Mouse (Mus musculus) lung, postnatal 25 days (tissue): Measurements from ENCODE around the gene Hist1h2bh.
"Not testable (repeated sequence)": the region's sequence is repeated elsewhere in the genome, so short reads cannot be mapped to it uniquely, and the experiment has no call there.

Source experiments
- DNase-seq: peaks from one replicate; pipeline ENCODE4 v3.0.0; 2022; ENCODE audit warnings: low spot score

Gene Hist1h2bh

DNA sequence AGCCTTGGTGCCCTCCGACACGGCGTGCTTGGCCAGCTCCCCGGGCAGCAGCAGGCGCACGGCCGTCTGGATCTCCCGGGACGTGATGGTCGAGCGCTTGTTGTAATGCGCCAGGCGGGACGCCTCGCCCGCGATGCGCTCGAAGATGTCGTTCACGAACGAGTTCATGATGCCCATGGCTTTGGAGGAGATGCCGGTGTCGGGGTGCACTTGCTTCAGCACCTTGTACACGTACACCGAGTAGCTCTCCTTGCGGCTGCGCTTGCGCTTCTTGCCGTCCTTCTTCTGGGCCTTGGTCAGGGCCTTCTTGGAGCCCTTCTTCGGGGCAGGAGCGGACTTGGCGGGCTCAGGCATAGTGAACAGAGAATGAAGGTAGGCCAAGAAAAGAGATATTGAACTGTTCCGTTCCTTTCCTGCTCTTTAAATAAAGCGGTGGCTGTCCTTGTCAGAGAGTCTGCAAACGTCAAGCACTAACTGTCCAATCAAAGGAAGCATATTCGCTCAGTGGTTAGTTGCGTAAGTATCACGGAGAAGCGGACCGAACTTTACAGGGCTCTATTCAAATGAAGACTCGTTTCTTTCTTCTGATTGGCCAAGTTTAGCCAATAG is at the start of gene Hist1h2bh:
Gene Hist1h2bh (minus strand): TSS at position 394 of the 609 bp plus-strand sequence.
- peak; percentile 93 for DNase-seq

DNA sequence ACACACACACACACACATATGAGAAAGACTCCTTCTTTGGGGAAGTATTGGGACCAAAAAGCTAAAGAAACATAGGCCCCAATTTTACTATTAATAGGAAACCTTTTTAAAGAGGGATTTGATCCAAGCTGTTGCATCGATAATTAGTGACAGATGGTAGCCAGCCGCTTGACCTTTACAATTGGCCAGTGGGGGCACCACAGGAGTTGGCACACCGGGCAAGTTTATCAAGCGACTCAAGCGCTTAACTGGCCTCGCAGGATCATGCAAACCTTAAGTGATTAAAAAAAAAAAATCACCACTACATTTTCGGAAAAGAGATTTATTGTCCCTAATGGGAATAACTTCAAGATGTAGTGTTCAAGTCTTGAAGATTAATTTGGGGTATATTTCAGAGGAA is 49.4 kb upstream of the Hist1h2bh start:
- no peak for DNase-seq

DNA sequence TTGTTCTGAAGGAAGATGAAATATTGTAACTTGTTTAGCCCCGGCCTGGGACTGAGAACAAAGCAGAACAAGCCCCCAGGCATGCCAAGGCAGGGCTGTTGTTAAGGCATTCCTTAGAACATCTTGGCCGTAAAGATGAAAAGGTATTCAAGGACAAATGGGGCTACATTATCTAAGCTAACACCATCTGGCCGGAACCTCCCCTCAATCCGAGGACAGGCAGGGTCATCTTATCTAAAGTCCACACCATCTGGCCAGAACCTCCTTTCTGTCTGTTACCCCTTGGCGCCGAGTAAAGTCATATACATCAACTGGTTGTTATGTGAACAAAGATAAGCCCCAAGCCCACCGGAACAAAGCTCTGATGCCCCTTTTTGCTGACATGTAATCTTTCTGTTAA is 48.7 kb upstream of the Hist1h2bh start:
- not testable (repeated sequence) for DNase-seq

DNA sequence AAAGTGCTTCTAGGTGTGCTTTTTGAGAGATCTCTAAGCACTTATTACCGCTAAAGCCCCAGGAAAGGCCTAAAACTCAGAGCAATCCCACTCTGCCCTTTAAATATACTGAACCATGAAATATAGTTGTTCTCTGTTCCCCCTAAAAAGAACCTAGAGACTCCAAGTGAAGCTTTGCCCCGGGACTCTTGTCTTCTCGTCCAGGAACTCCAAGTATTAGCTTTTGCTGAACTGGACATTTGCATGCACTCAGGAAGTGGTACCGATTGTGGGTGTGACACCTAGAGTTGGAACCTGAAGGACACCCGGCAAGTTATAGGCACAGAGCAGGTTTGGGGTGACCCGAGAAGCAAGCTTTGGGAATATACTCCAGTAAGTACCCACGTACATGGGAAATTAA is 48.0 kb upstream of the Hist1h2bh start:
- DNase-seq, result no peak

DNA sequence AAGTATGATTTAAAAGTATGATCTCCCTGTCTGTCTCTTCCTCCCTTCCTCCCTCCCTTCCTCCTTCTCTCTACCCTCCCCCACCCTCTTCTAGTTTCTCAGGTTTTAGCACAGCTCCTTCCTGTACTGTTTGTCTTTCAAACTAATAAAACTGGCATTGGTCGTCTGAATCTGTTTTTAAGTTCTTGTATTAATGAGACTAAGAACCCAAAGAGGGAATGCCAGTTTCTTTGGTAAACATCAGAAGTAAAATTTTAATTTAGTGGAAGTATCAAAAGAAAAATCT is 43.7 kb upstream of the Hist1h2bh start:
- no peak for DNase-seq

DNA sequence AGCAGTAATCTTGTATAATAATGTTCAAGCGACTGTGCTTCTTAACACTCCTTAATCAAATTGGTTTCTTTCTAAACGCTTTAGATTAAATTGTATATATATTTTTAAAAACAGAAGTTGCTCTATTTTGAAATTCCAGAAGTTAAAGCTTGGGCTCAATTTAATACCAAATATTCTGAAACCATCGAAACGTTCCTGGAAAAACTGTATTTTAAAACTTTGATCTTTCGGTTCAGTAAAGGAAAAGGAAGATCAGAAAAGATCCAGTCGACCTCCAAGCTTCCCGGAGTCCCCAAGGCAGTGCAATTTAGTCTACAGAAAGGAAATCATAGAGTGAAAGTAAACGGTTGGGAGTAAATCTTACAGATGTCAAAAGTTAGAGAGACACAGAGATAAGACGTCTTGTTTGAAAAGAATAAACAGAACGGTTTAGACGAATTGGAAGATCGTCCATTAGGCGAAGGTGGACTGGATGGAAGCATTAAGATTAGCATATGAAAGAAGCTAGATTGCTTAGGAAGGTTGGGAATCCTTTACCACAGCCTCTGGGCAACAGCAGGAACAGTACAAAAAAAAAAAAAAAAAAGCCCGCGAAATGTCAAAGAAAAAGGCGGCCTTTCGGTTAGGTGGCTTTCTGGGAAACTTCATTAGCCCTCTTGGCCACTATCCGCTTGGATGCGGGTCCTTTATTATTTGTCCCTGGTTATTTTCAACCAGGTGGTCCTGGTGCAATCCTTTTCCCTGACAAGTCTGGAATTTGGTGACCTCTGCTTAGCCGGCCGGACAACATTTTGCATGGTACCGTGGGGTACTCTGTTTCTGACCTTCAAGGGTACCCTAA is 43.1 kb upstream of the Hist1h2bh start:
- no peak for DNase-seq

DNA sequence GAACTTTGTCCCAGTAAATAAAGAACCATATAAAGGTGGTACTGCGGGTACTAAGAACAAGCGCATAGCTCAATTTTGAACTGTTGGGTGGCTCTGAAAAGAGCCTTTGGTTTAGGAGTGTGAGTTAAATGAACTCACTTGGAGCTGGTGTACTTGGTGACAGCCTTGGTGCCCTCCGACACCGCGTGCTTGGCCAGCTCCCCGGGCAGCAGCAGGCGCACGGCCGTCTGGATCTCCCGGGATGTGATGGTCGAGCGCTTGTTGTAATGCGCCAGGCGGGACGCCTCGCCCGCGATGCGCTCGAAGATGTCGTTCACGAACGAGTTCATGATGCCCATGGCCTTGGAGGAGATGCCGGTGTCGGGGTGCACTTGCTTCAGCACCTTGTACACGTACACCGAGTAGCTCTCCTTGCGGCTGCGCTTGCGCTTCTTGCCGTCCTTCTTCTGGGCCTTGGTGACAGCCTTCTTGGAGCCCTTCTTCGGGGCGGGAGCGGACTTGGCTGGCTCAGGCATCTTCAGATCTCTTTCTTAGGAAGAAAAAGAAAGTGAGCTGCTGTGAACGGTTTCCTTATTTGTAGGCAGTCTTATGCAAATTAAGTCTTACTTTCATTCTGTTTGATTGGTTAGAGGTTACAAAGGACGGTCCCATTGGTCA is 42.4 kb upstream of the Hist1h2bh start:
- peak; percentile 93 for DNase-seq

DNA sequence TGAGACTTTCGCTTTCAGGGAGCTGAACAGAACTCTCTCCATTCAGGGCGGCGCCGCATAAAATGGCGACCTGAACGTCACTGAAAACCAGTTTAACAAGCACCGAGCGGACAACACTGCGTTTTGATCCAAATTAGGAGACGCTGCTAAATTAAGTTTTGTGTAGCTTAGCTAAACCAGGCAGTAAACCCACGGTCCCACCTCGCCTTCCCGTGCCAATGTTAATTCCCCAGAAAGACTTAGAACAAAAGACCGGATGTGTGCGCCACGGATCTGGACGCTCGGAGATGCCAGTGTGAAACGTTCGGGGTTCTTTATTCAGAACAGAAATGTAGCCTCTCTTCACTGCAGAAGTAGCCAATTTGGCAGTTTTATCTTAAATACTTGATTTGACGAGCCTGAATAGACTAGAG is 41.8 kb upstream of the Hist1h2bh start:
- DNase-seq, result peak; percentile 84

DNA sequence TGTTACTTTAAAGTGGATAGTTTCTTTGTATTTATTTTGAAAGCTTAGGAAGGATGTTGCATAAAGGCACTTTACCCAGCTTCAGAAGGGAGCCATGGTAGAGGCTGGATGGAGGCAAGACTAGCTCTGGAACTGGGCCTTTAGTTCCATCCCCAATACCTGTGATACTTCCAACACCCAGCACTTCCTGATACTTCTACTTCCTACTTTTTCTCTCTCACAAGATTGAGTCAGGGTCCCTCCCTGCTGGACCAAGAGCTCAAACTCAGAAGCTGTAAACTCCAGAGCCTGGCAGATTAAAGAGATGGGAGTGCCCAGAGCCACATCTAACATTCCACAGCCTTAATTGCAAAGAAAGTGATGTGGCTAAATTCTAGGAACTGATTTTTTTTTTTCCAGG is 41.1 kb upstream of the Hist1h2bh start:
- DNase-seq, result no peak

DNA sequence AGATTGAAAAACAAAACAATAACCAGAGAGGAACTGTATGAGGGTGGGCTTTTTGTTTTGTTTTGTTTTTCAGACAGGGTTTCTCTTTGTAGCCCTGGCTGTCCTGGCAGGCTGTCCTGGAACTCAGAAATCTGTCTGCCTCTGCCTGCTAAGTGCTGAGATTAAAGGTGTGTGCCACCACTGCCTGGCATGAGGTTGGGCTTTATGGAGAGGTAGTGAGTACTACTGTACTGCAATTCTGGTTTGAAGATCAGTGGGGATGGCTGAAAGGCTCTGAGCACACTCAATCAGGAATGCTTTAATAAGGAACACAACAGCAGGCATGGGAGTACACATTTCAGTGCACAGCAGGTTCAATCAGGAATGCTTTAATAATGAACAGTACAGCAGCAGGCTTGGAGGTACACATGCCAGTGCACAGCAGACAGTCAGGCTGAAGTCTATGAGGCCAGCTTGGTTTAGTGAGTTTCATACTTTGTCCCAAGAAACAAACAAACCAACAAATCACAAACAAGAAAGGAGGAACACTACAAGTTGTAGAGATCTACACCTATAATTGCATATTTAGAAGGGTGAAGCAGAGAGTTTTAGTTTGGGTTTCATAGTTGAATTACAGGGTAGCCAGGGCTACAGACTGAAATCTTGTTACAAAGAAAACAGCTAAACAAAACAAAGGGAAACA is 40.3 kb upstream of the Hist1h2bh start:
- DNase-seq, result no peak

DNA sequence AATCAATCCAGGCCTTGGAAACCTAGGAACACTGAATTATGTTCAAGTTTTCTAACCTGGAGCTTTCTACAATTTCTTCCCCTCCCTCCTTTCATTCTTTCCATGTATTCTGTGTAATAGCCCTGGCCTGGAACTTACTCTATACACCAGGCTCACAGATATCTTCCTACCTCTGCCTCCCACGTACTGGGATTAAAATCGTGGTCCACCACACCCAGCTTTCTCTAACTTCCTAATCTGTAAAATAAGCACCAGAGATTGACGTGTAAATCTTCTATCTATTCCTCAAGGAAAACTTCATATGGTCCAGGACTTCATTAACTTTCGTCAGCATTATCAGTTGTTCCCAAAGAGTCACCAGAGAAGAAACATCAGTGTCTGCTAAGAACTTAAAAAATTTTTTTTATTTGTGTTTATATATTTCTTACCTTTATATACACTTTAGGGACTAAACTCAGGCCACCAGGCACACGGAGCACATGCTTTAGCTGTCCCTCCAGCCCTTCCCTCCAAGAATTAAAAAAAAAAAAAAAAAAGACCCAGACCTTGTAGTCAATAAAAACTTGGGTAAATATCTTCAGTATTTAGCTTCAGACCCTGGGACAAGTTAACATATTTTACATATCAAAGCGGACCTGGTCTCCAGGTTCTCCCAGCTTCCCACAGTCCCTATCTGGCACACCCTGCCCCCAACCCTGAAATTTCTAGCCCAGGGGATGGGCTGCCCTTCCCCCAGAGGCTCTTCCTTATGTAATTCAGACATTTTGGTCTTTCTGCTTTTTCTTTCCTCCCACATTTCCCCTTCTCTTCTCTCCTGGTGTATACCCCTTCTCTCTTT is 39.2 kb upstream of the Hist1h2bh start:
- no peak for DNase-seq

DNA sequence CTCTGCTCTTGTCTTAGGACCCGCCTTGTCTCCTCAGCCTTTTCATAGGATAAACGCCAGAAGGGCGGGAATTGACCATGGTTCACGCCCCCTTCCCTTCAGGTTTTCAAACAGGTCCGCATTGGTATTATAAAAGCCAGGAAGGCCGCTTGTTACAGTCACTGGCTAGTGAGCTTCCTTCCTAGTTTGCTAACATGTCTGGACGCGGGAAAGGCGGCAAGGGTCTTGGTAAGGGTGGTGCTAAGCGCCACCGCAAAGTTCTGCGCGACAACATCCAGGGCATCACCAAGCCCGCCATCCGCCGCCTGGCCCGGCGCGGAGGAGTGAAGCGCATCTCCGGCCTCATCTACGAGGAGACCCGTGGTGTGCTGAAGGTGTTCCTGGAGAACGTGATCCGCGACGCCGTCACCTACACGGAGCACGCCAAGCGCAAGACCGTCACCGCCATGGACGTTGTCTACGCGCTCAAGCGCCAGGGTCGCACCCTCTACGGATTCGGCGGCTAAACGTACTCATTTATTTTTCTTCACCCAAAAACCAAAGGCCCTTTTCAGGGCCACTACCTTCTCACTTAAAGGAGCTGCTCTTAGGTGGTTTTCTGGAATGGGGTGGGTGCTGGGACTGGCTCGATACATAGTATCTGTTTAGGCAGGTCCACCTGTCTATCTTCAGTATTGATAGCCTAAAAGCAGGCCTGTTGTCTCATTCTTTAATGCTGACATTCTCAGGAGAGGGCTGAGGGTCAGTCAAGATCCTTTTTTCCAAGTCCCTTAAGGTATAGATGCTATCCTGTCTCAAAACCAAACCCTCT is 38.4 kb upstream of the Hist1h2bh start, which contains the start of gene Hist1h4d:
Gene Hist1h4d (plus strand): TSS at position 191 of the 811 bp plus-strand sequence.
- peak; percentile 99 for DNase-seq

DNA sequence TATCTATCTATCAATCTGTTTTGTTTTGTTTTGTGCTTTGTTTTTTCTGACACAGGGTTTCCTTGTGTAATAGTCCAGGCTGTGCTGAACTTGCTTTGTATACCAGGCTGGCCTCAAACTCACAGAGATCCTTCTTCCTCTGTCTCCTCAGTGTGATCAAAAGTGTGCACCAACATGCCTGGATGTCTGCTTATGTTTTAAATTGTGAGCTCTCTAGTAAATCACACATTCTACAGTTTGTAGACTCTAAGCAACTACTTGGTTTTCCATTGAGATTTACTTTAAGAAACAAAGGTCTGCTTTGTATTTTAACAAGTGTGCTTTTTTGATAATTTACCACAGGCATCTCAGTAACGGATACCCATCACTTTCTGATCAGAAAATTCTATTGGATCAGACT is 34.6 kb upstream of the Hist1h2bh start:
- DNase-seq, result no peak

DNA sequence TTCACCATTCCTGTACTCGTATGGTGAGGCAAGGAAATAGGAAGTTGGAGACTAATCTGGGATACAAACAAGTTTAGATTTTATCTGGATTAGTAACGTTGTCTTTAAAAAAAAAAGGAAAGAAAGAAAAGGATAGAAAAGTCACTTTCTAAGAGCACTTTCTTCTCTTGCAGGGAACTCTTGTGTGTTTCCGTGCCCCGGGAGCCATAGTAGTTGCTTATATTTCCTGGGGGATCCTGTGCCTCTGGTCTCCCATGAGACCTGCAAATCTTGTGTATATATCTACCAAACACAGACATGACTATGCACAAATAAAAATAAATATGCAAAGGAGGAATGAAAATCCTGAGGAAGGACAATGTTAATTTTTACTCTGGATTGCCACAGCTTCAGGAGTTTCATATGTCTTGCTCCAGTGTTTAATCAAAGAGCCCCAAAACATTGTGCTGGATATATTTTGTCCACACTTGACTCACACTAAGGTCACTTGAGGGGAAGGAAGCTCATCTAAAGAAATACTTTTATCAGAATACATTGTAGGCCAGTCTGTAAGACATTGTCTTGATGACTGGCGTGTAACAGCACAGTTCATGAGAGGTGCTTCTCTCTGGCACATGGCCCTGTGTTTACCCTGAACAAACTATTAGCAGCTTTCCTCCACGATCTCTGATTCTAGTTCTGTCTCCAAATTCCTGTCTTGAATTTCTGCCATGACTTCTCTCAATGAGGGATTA is 33.9 kb upstream of the Hist1h2bh start:
- no peak for DNase-seq

DNA sequence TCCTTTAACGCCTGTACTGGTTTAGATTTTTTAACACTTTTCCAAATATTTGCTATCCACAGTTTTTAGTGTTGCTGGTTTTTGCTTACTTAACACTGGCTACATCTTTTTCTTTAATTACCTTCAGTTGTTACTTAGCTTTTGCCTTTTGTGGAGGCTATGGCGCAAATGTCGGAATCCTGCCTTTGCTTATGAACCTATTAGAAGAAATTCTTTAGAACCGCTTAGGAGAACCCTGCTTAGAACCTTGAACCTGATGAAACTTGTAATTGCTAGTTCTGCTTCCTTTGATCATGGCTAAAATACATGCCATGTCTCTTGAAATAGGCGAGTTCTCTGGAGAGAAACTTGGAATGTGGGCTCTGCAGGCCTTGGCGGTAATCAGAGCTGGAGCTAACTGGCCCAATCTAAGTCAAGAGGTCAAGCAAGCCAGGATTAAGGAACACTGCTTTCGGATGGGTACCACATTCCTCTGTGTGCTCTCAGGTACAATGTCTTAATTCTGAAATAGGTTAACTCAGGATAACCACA is 33.2 kb upstream of the Hist1h2bh start:
- no peak for DNase-seq

DNA sequence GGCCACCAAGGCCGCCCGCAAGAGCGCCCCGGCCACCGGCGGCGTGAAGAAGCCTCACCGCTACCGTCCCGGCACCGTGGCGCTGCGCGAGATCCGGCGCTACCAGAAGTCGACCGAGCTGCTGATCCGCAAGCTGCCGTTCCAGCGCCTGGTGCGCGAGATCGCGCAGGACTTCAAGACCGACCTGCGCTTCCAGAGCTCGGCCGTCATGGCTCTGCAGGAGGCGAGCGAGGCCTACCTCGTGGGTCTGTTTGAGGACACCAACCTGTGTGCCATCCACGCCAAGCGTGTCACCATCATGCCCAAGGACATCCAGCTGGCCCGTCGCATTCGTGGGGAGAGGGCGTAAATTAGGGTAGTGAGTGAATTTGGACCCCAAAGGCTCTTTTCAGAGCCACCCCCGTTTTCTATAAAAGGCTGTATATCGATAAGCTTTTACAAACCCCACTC is 32.7 kb upstream of the Hist1h2bh start:
- not testable (repeated sequence) for DNase-seq

DNA sequence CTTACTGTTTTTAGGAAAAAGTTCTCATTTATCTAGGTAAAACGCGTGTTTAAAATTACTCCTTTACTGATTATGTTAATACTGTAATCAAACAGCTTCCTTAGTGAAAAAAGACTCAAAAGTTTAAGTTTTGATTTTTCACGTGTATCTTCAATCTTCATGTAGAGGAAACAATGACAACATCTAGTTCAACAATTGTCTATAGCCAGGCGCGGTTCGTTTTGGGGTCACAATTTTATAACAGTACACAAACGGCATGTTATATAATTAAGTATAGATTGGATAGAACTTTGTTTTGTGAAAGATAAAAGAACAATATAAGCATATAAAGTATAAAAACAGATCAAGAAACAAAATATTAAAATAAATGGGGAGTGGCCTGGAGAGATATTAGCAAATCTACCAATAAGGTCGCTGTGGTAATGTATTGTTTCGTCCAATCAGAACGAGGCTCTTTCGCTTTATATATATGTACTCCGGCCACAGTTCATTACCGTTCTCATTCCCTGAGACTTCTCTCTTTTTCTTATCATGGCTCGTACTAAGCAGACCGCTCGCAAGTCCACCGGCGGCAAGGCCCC is 32.2 kb upstream of the Hist1h2bh start, which contains the start of gene Hist1h3d:
Gene Hist1h3d (plus strand): TSS at position 493 of the 581 bp plus-strand sequence.
- DNase-seq, result peak; percentile 78

DNA sequence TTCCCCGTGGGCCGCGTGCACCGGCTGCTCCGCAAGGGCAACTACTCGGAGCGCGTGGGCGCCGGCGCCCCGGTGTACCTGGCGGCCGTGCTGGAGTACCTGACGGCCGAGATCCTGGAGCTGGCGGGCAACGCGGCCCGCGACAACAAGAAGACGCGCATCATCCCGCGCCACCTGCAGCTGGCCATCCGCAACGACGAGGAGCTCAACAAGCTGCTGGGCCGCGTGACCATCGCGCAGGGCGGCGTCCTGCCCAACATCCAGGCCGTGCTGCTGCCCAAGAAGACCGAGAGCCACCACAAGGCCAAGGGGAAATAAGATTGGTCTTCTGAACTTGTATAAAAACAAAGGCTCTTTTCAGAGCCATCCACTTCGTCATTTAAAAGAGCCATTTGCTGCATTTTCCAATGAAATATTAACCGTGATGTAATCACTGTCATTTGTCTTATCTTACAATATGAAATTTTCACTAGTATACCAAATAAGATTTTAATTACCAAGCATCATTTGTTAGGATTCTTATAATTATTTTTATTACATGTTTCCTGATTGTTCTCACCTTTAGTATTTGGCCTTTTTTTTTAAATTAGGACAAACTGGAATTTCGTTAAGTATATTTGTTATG is 31.5 kb upstream of the Hist1h2bh start:
- not testable (repeated sequence) for DNase-seq
